Mouse (Mus musculus) heart, postnatal 0 days (tissue): ENCODE measurements around the gene Eef1akmt3. TPM values are rescaled to one million over a fixed set of nuclear protein-coding genes. Genes with fewer than 3 reads are reported as not detected.
A peak's percentile ranks its signal among the peaks of the same experiment; 100 is the strongest.
"Not testable (repeated sequence)": the region's sequence is repeated elsewhere in the genome, so short reads cannot be mapped to it uniquely, and the experiment has no call there.

Experiments
- ATAC-seq: fragments of 200-750 bp; cut with Nextera tagmentation; 2 replicates; pipeline ENCODE4 v1.8.0; 2017; ENCODE audit warnings: low read depth, moderate number of reproducible peaks, moderate library complexity; ENCODE audit not compliant: insufficient read depth
- DNase-seq: peaks from one replicate; pipeline ENCODE4 v3.0.0-alpha.2; 2016; ENCODE audit warnings: low spot score
- H3K27ac ChIP-seq: fragments of 300-500 bp; sonication (generic); 2 replicates; pipeline ENCODE4 v1.5.1; 2014; ENCODE audit warnings: low read depth, mild to moderate bottlenecking
- H3K27me3 ChIP-seq: fragments of 300-500 bp; sonication (generic); 2 replicates; pipeline ENCODE4 v1.6.1; 2014; ENCODE audit warnings: low read length, mixed read lengths; ENCODE audit not compliant: control insufficient read depth, insufficient read depth
- H3K36me3 ChIP-seq: fragments of 300-500 bp; sonication (generic); replicated peaks from 2 replicates; pipeline ENCODE4 v1.6.1; 2014; ENCODE audit warnings: low read length, mixed read lengths; ENCODE audit not compliant: control insufficient read depth, insufficient read depth
- H3K4me1 ChIP-seq: fragments of 300-500 bp; sonication (generic); 2 replicates; pipeline ENCODE4 v1.6.1; 2014; ENCODE audit warnings: antibody characterized with exemption; ENCODE audit not compliant: control insufficient read depth, insufficient read depth
- H3K4me2 ChIP-seq: fragments of 300-500 bp; sonication (generic); 2 replicates; pipeline ENCODE4 v1.6.1; 2014; ENCODE audit warnings: low read depth, mild to moderate bottlenecking, low read length, moderate library complexity
- H3K4me3 ChIP-seq: fragments of 300-500 bp; sonication (generic); 2 replicates; pipeline ENCODE4 v1.5.1; 2014; ENCODE audit warnings: low read depth, low read length
- H3K9ac ChIP-seq: fragments of 300-500 bp; sonication (generic); replicated peaks from 2 replicates; pipeline ENCODE4 v1.6.1; 2014; ENCODE audit warnings: low read depth, low read length, mixed read lengths
- H3K9me3 ChIP-seq: fragments of 300-500 bp; sonication (generic); replicated peaks from 2 replicates; pipeline ENCODE4 v1.6.1; 2016; ENCODE audit warnings: low read length; ENCODE audit not compliant: control insufficient read depth
- CTCF ChIP-seq: IDR thresholded peaks from 2 replicates; pipeline ENCODE4 v1.5.1; 2016; ENCODE audit warnings: antibody characterized with exemption, control low read depth, low read depth
- EP300 ChIP-seq: IDR thresholded peaks from 2 replicates; pipeline ENCODE4 v1.6.1; 2016; ENCODE audit warnings: antibody characterized with exemption, low read depth
- WGBS: fragments of 180-500 bp; shearing (Covaris S2); extraction: QIAGEN DNeasy Blood & Tissue Kit; methylation state at CpG from one replicate; pipeline ENCODE4 v1.1.7; 2014; 5-methylcytosine and 5-hydroxymethylcytosine counted together
- polyA plus RNA-seq: library from polyadenylated mRNA; unstranded; fragments of >200 nt; fragmentation: Nextera tagmentation; extraction: Ambion mirVana; gene quantifications from 2 replicates; pipeline ENCODE4 v1.2.1, GENCODE M21; 2015
- total RNA-seq: library from RNA; depleted of rRNA; stranded (reverse); fragments of >200 nt; gene quantifications from 2 replicates; pipeline ENCODE4 v1.2.3, GENCODE M21; 2014; ENCODE audit warnings: low replicate concordance

Eef1akmt3 gene
- total and polyA plus RNA-seq, 2 experiments from 2014 or later = 0.18 TPM; not detected in 1

DNA sequence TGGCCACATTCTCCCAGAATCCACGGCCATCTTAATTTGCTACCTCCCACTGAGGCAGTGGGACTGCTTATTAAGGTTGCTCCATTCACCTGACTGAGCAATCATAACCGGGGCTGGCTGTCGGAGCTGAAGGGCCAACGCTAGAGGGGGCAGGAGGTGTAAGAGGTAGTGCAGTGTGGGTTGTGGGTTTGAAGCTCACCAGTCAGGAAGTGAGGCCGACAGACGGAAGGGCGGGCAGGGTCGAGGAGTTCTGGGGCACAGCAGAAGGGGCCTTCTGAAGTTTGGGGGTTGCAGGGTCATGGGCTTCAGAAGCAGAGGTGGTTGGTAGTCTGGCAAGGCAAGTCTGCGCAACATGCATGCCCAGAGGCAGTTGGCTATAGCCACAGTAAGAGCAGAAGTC, 33.8 kb upstream of the Eef1akmt3 start, which contains the start of gene Agap2:
Gene Agap2, plus strand, starts transcription at position 205 of the 400 bp plus-strand sequence.
- ATAC-seq (no peak), DNase-seq (no peak)
- peaks cover 7% of the 10 kb centered on the region; the same call in 1 of the 2 replicates for H3K4me1 ChIP-seq
- H3K27me3 ChIP-seq = peaks cover 50% of the 10 kb centered on the region
- H3K4me2 ChIP-seq = peak within 1 kb of the TSS; percentile 28; the same call in 1 of the 2 replicates
- peak within 1 kb of the TSS; percentile 15; the same call in 1 of the 2 replicates for H3K4me3 ChIP-seq
- H3K27ac ChIP-seq = no peak within 1 kb of the TSS
- no peak within 1 kb of the TSS for H3K9ac ChIP-seq
- no peaks in the 10 kb centered on the region for H3K36me3 ChIP-seq
- H3K9me3 ChIP-seq = no peaks in the 10 kb centered on the region
- WGBS = 47% methylated on average over 9 of the region's 9 CpGs
- TF ChIP-seq EP300 (no peak), CTCF (no peak)

DNA sequence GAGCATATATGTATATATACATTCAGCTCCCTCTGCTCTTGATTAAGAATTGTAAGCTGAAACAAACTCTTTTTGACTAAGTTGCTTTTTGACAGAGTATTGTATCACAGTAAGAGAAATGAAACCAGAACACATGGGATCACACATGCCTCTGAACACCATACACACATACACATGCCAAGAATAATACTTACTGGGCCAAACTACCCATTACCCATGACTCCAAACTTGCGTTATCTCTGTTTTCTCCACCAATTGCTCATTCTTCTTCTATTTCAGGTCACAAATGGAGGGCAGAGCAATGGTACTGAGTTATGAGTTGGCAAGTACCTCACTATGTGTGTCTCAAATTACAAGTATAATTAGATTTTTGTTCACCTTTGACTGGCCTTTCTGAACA, 32.7 kb upstream of the Eef1akmt3 start:
- no peak for DNase-seq

DNA sequence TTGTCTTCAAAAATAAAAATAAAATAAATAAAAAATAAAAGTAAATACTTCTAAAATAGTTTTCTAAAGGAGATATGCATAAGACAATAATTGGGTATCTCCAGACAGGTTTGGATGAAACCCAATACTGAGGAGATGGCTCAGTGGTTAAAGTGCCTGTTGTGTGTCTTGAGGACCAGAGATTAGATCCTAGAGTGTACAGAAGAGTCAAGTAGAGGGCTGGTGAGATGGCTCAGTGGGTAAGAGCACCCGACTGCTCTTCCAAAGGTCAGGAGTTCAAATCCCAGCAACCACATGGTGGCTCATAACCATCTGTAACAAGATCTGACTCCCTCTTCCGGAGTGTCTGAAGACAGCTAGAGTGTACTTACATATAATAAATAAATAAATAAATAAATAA, 31.7 kb upstream of the Eef1akmt3 start:
- not testable (repeated sequence) for H3K4me2 ChIP-seq, H3K4me3 ChIP-seq, H3K9me3 ChIP-seq, H3K9ac ChIP-seq, H3K36me3 ChIP-seq, DNase-seq, ATAC-seq, H3K27ac ChIP-seq
- peaks cover 29% of the 10 kb centered on the region for H3K27me3 ChIP-seq
- peaks cover 15% of the 10 kb centered on the region for H3K4me1 ChIP-seq
- 77% methylated on average over 2 of the region's 2 CpGs for WGBS

More for the DNA sequence above, 32.7 kb upstream of the Eef1akmt3 start:
- Histone ChIP-seq H3K9me3 (no peaks in the 10 kb centered on the region), H3K9ac (no peak overlapping the region), H3K27ac (no peak overlapping the region), H3K27me3 (peaks cover 39% of the 10 kb centered on the region), H3K4me1 (peaks cover 13% of the 10 kb centered on the region), H3K4me3 (no peak overlapping the region), H3K4me2 (no peak overlapping the region), H3K36me3 (no peaks in the 10 kb centered on the region)
- TF ChIP-seq CTCF = no peak
- no peak for TF ChIP-seq EP300
- WGBS = 82% methylated on average over 1 of the region's 1 CpGs
- ATAC-seq = no peak

DNA sequence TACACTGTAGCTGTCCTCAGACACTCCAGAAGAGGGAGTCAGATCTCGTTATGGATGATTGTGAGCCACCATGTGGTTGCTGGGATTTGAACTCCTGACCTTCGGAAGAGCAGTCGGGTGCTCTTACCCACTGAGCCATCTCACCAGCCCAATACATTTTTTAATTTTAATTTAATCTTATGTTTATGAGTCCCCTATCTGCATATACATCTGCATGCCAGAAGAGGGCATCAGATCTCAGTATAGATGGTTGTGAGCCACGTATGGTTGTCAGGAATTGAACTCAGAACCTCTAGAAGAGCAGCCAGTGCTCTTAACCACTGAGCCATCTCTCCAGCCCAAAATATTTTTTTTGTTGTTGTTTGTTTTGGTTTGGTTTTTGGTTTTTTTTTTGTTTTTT, 31.0 kb upstream of the Eef1akmt3 start:
- H3K9me3 ChIP-seq, H3K4me2 ChIP-seq, H3K9ac ChIP-seq, H3K27ac ChIP-seq, ATAC-seq, H3K4me3 ChIP-seq, DNase-seq: not testable (repeated sequence)
- Histone ChIP-seq H3K4me1 (peaks cover 15% of the 10 kb centered on the region), H3K36me3 (peaks cover 12% of the 10 kb centered on the region), H3K27me3 (peaks cover 22% of the 10 kb centered on the region)
- 77% methylated on average over 4 of the region's 4 CpGs for WGBS

DNA sequence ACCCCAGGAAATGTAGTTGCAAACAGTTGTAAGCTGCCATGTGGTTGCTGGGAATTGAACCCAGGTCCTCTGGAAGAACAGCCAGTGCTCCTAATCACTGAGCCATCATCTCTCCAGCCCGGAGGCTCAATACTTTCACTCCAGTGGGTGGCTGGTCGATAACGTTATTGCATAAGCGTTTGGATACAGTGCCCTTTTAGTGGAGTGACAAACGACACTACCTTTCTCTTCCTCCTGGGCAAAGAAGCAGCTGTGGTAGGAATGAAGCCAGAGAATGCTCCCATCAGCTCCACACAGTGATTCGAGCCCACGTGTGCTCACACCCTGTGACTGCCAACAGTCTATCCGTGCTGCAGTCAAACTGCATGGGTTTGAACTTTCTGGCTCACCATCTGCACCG, 29.9 kb upstream of the Eef1akmt3 start:
- peaks cover 13% of the 10 kb centered on the region for H3K27me3 ChIP-seq

More for the DNA sequence above, 29.9 kb upstream of the Eef1akmt3 start:
- Histone ChIP-seq H3K9ac (no peak overlapping the region; the same call in 1 of the 2 replicates), H3K9me3 (no peaks in the 10 kb centered on the region), H3K36me3 (peaks cover 23% of the 10 kb centered on the region), H3K4me3 (peak overlapping the region; percentile 89; the same call in 1 of the 2 replicates), H3K27ac (no peak overlapping the region), H3K4me2 (peak overlapping the region; percentile 80), H3K4me1 (peaks cover 15% of the 10 kb centered on the region)
- ATAC-seq = no peak
- TF ChIP-seq CTCF (no peak), EP300 (no peak)
- DNase-seq = no peak
- 68% methylated on average over 9 of the region's 9 CpGs for WGBS
